Mouse (Mus musculus) myocyte (in vitro differentiated cells): ENCODE results near the gene Vdr.

Experiments used
- MYOD1 ChIP-seq, 3 experiments: IDR thresholded peaks; one replicate each; pipeline ENCODE4 v1.6.1; 2011; ENCODE audit warnings: control low read depth in 2 of 3, low read depth in 2 of 3, mild to moderate bottlenecking in 2 of 3, moderate library complexity in 1 of 3; ENCODE audit not compliant: insufficient read length in 2 of 3, control insufficient read depth in 1 of 3
- POLR2A ChIP-seq: IDR thresholded peaks from one replicate; pipeline ENCODE4 v1.6.1; 2011; ENCODE audit warnings: low read depth, mild to moderate bottlenecking, control low read depth, moderate library complexity; ENCODE audit not compliant: insufficient read length

- TF ChIP-seq POLR2A (no peak), MYOD1 (IDR thresholded peaks at IDR 0.05; ENCODE audit: control insufficient read depth in 1 of 3, insufficient read length in 2 of 3, low read depth in 2 of 3) (no peak)
Measured at GRCm38 (mm10) chr15:97898791-97899190, 11.6 kb downstream of the Vdr start.
